Mouse (Mus musculus) ovary, adult 18-20 months (tissue): Measurements from ENCODE around the gene Chrnd.

Source experiments
- DNase-seq: peaks from one replicate; pipeline ENCODE4 v3.0.0; 2022; ENCODE audit warnings: low spot score, mixed read lengths

Gene Chrnd

GRCm38 (mm10) chr1:87232197-87232596 lies 41.8 kb downstream of the Chrnd start:
- DNase-seq = no peak

DNA sequence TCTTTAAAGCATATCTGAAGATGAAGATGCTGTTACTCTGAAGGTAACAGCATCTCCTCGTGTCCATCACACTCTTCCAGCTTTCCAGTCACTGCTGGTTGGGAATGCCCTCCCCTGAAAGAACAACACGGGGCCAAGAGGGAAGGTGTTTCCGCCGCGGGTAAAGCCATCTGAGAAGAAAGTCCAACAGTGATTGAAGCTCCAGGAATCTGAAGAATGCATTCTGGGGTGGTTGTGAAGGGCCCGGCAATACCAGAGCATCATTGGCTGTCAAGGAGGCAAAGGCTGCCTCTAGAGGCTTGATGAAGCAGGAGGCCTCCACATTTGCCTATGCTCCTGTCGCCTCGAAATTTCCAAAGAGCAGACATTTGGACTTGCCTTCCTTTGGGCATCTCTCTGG lies 48.6 kb downstream of the Chrnd start:
- no peak for DNase-seq

DNA sequence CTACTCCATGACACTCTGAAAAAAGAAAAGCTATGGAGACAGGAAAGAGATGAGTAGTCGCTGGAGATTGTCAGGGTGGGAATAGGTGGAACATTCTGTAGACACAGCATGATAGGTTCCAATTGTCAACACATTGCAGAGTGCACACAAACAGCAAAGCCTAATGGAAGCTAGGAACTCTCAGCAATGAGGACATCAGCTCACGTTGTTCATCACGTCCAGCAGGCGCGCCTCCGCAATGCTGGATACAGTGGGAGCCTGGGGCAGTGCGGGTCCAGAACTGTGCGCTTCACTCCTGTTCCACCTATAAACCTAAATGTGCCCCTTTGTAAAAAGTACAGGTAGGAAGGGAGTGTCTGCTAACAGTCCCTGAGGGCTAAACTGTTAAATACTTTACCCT lies 52.6 kb downstream of the Chrnd start:
- no peak for DNase-seq

DNA sequence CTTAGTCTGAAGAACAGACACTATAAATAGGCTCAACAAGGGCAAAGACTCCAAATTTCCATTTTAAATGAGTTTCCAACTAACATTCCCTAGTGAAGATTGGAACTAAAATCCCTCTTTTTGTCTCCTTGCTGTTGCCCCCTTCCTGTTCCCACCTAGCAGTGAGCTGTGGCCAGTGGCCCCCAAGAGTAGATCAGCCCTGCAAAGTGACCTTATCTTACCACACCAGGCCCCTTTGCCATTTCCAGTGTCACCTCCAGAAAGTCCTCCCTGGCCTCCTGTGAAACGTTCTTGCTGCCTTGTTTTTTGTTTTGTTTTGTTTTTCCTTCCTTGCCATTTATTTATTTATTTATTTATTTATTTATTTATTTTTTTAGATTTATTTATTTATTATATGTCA lies 55.0 kb downstream of the Chrnd start:
- no peak for DNase-seq

DNA sequence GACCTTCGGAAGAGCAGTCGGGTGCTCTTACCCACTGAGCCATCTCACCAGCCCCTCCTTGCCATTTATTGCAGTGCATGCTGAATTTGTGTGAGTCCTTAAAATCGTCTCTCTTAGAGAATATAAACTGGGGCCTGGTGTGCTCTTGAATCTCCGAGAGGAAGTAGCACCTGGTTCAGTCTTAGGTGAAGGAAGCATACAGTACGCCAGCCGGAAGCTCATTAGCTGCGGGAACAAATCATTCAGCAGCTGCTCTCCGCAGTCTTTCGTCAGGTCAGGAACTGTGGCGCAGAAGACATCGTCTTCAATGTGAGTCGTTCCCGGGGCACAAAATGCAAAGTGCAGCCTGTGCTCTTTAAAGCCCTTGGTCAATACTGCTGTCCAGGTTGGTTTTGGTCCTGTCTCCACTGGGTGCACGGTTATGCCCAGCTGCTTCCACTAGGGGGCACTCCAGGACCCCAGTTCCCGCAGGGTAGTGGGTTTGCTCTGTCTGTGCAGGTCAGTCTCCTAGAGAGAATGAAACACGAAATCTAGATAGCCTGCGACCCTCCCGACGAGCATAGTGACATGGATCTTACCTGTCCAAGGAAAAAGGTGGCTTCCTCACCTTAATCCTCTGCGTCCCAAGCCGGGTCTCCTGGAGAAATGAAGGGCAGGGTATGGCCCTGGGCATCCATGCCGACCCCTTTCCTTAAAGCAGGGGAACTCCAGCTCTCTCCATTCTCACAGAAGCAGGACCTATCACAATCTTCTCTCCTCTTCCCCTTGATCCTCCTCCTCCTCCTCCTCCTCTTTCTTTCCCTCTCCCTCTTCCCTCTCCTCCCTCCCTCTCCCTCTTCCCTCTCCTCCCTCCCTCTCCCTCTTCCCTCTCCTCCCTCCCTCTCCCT lies 55.8 kb downstream of the Chrnd start:
- peak; percentile 68 for DNase-seq
